Mouse (Mus musculus) embryonic facial prominence, embryonic 14.5 days (tissue): ENCODE data around the gene Gbx1. TPM values are rescaled to one million over a fixed set of nuclear protein-coding genes. Genes with fewer than 3 reads are reported as not detected.

Experiments used
- ATAC-seq: fragments of 200-750 bp; cut with Nextera tagmentation; 2 replicates; pipeline ENCODE4 v1.8.0; 2017; ENCODE audit warnings: low read depth, moderate number of reproducible peaks, moderate TSS enrichment
- DNase-seq: peaks from one replicate; pipeline ENCODE4 v3.0.0-alpha.2; 2015; ENCODE audit warnings: low spot score
- H3K27ac ChIP-seq: fragments of 300-500 bp; sonication (generic); replicated peaks from 2 replicates; pipeline ENCODE4 v1.5.1; 2014; ENCODE audit warnings: low read depth, mild to moderate bottlenecking, low read length, moderate library complexity
- H3K27me3 ChIP-seq: fragments of 300-500 bp; sonication (generic); replicated peaks from 2 replicates; pipeline ENCODE4 v1.6.1; 2014; ENCODE audit warnings: low read length; ENCODE audit not compliant: control insufficient read depth, insufficient read depth
- H3K36me3 ChIP-seq: fragments of 300-500 bp; sonication (generic); 2 replicates; pipeline ENCODE4 v1.6.1; 2014; ENCODE audit warnings: low read length, mixed read lengths; ENCODE audit not compliant: control insufficient read depth, insufficient read depth
- H3K4me1 ChIP-seq: fragments of 300-500 bp; sonication (generic); 2 replicates; pipeline ENCODE4 v1.6.1; 2014; ENCODE audit warnings: antibody characterized with exemption, low read length; ENCODE audit not compliant: control insufficient read depth, insufficient read depth
- H3K4me2 ChIP-seq: fragments of 300-500 bp; sonication (generic); 2 replicates; pipeline ENCODE4 v1.6.1; 2014; ENCODE audit warnings: low read depth, mild to moderate bottlenecking, low read length, moderate library complexity, mixed read lengths
- H3K4me3 ChIP-seq: fragments of 300-500 bp; sonication (generic); 2 replicates; pipeline ENCODE4 v1.5.1; 2014; ENCODE audit warnings: low read depth, mild to moderate bottlenecking, low read length
- H3K9ac ChIP-seq: fragments of 300-500 bp; sonication (generic); 2 replicates; pipeline ENCODE4 v1.6.1; 2014; ENCODE audit warnings: low read depth, mild to moderate bottlenecking, low read length, moderate library complexity, mixed read lengths
- H3K9me3 ChIP-seq: fragments of 300-500 bp; sonication (generic); 2 replicates; pipeline ENCODE4 v1.6.1; 2016; ENCODE audit warnings: low read length; ENCODE audit not compliant: control insufficient read depth
- WGBS: fragments of 180-500 bp; shearing (Covaris S2); extraction: QIAGEN DNeasy Blood & Tissue Kit; methylation state at CpG from one replicate; pipeline ENCODE4 v1.1.7; 2014; 5-methylcytosine and 5-hydroxymethylcytosine counted together
- polyA plus RNA-seq: library from polyadenylated mRNA; unstranded; fragments of >200 nt; fragmentation: Nextera tagmentation; extraction: Ambion mirVana; gene quantifications from 2 replicates; pipeline ENCODE4 v1.2.1, GENCODE M21; 2014

Gbx1 gene
- polyA plus RNA-seq, 1 experiment from 2014 or later = 0.04 TPM

GRCm38 (mm10) chr5:24542643-24543042, 15.6 kb upstream of the Gbx1 start:
- no peak for ATAC-seq
- 78% methylated on average over 7 of the region's 7 CpGs for WGBS
- H3K4me2 ChIP-seq = no peak overlapping the region

GRCm38 (mm10) chr5:24541144-24541569, 14.2 kb upstream of the Gbx1 start:
- H3K36me3 ChIP-seq = no peaks in the 10 kb centered on the region
- ATAC-seq = no peak; the same call in 1 of the 2 replicates
- H3K4me1 ChIP-seq = peaks cover 14% of the 10 kb centered on the region
- DNase-seq = peak; percentile 18
- no peaks in the 10 kb centered on the region for H3K27me3 ChIP-seq
- H3K4me3 ChIP-seq = no peak overlapping the region
- peak overlapping the region; percentile 30; the same call in 1 of the 2 replicates for H3K9ac ChIP-seq
- WGBS = 12% methylated on average over 6 of the region's 6 CpGs
- H3K9me3 ChIP-seq = no peaks in the 10 kb centered on the region
- peak overlapping the region; percentile 44; the same call in 1 of the 2 replicates for H3K27ac ChIP-seq
- H3K4me2 ChIP-seq = peak overlapping the region; percentile 45

More at GRCm38 (mm10) chr5:24542643-24543042, 15.6 kb upstream of the Gbx1 start:
- no peaks in the 10 kb centered on the region for H3K9me3 ChIP-seq
- H3K4me3 ChIP-seq = no peak overlapping the region
- no peaks in the 10 kb centered on the region for H3K36me3 ChIP-seq
- no peaks in the 10 kb centered on the region for H3K27me3 ChIP-seq
- no peak for DNase-seq
- H3K9ac ChIP-seq = no peak overlapping the region
- H3K27ac ChIP-seq = no peak overlapping the region
- peaks cover 14% of the 10 kb centered on the region for H3K4me1 ChIP-seq

GRCm38 (mm10) chr5:24540387-24541143, 13.6 kb upstream of the Gbx1 start, which contains the start of gene Asb10:
TSS of gene Asb10 (minus strand) at chr5:24540978.
- WGBS = 32% methylated on average over 12 of the region's 14 CpGs
- H3K4me2 ChIP-seq = peak within 1 kb of the TSS; percentile 45
- peaks cover 14% of the 10 kb centered on the region for H3K4me1 ChIP-seq
- peak within 1 kb of the TSS; percentile 44; the same call in 1 of the 2 replicates for H3K27ac ChIP-seq
- no peaks in the 10 kb centered on the region for H3K36me3 ChIP-seq
- no peaks in the 10 kb centered on the region for H3K27me3 ChIP-seq
- ATAC-seq (peak; percentile 66; the same call in 1 of the 2 replicates), DNase-seq (peak; percentile 75)
- H3K9ac ChIP-seq = peak within 1 kb of the TSS; percentile 30; the same call in 1 of the 2 replicates
- H3K9me3 ChIP-seq = no peaks in the 10 kb centered on the region
- H3K4me3 ChIP-seq = peak within 1 kb of the TSS; percentile 17

- Histone ChIP-seq H3K27me3 (no peaks in the 10 kb centered on the region), H3K9me3 (no peaks in the 10 kb centered on the region), H3K27ac (no peak overlapping the region), H3K4me2 (no peak overlapping the region), H3K9ac (no peak overlapping the region), H3K36me3 (no peaks in the 10 kb centered on the region), H3K4me3 (no peak overlapping the region), H3K4me1 (peaks cover 14% of the 10 kb centered on the region)
- WGBS = 78% methylated on average over 22 of the region's 22 CpGs
- DNase-seq (no peak), ATAC-seq (no peak)
These were observed 12.7 kb upstream of the Gbx1 start for GRCm38 (mm10) chr5:24539571-24540296.

- Histone ChIP-seq H3K27ac (no peak overlapping the region), H3K36me3 (no peaks in the 10 kb centered on the region), H3K4me2 (no peak overlapping the region), H3K27me3 (no peaks in the 10 kb centered on the region), H3K4me3 (no peak overlapping the region), H3K4me1 (peaks cover 14% of the 10 kb centered on the region), H3K9me3 (no peaks in the 10 kb centered on the region), H3K9ac (no peak overlapping the region)
- peak; percentile 32; the same call in 1 of the 2 replicates for ATAC-seq
- WGBS = 65% methylated on average over 15 of the region's 16 CpGs
- DNase-seq = peak; percentile 43
These were observed 10.6 kb upstream of the Gbx1 start for GRCm38 (mm10) chr5:24537618-24538017.

GRCm38 (mm10) chr5:24536511-24536910, 9.5 kb upstream of the Gbx1 start:
- H3K4me3 ChIP-seq = no peak overlapping the region
- H3K27ac ChIP-seq = no peak overlapping the region
- 0 out of 2 replicates have a peak, but pooled peaks cover 3% of the 10 kb centered on the region for H3K27me3 ChIP-seq
- H3K9me3 ChIP-seq = no peaks in the 10 kb centered on the region
- H3K4me2 ChIP-seq = no peak overlapping the region
- WGBS = 65% methylated on average over 5 of the region's 5 CpGs
- no peaks in the 10 kb centered on the region for H3K36me3 ChIP-seq
- peaks cover 14% of the 10 kb centered on the region for H3K4me1 ChIP-seq
- no peak overlapping the region for H3K9ac ChIP-seq
- no peak for DNase-seq
- ATAC-seq = no peak

GRCm38 (mm10) chr5:24535731-24536130, 8.7 kb upstream of the Gbx1 start:
- ATAC-seq (no peak), DNase-seq (no peak)
- Histone ChIP-seq H3K9ac (no peak overlapping the region), H3K9me3 (no peaks in the 10 kb centered on the region), H3K27me3 (0 out of 2 replicates have a peak, but pooled peaks cover 3% of the 10 kb centered on the region), H3K4me1 (peaks cover 6% of the 10 kb centered on the region), H3K4me3 (no peak overlapping the region), H3K27ac (no peak overlapping the region), H3K4me2 (no peak overlapping the region), H3K36me3 (no peaks in the 10 kb centered on the region)
- 84% methylated on average over 3 of the region's 3 CpGs for WGBS

GRCm38 (mm10) chr5:24534292-24534691, 7.3 kb upstream of the Gbx1 start:
- Histone ChIP-seq H3K4me3 (no peak overlapping the region), H3K9me3 (no peaks in the 10 kb centered on the region), H3K4me1 (no peaks in the 10 kb centered on the region), H3K36me3 (no peaks in the 10 kb centered on the region), H3K4me2 (no peak overlapping the region), H3K27ac (no peak overlapping the region), H3K9ac (no peak overlapping the region), H3K27me3 (peaks cover 10% of the 10 kb centered on the region)
- DNase-seq (no peak), ATAC-seq (no peak)
- 53% methylated on average over 5 of the region's 5 CpGs for WGBS
